Mouse (Mus musculus) limb, embryonic 11.5 days (tissue): Measurements from ENCODE around the gene Pdcd11. TPM values are rescaled to one million over a fixed set of nuclear protein-coding genes. Genes with fewer than 3 reads are reported as not detected.
"Not testable (repeated sequence)": the region's sequence is repeated elsewhere in the genome, so short reads cannot be mapped to it uniquely, and the experiment has no call there.

Source experiments
- ATAC-seq: fragments of 200-750 bp; cut with Nextera tagmentation; 2 replicates; pipeline ENCODE4 v1.8.0; 2017; ENCODE audit warnings: low read depth; ENCODE audit not compliant: insufficient number of reproducible peaks, low FRiP score, low TSS enrichment
- DNase-seq: peaks from one replicate; pipeline ENCODE4 v3.0.0-alpha.2; 2015; ENCODE audit warnings: low spot score
- H3K27ac ChIP-seq: fragments of 300-500 bp; sonication (generic); replicated peaks from 2 replicates; pipeline ENCODE4 v1.5.1; 2014; ENCODE audit warnings: low read depth, mild to moderate bottlenecking, low read length
- H3K27me3 ChIP-seq: fragments of 300-500 bp; sonication (generic); 2 replicates; pipeline ENCODE4 v1.6.1; 2014; ENCODE audit warnings: mild to moderate bottlenecking, low read length, mixed read lengths; ENCODE audit not compliant: control insufficient read depth, insufficient read depth
- H3K36me3 ChIP-seq: fragments of 300-500 bp; sonication (generic); 2 replicates; pipeline ENCODE4 v1.6.1; 2014; ENCODE audit warnings: mild to moderate bottlenecking, low read length, moderate library complexity, mixed read lengths; ENCODE audit not compliant: control insufficient read depth, insufficient read depth
- H3K4me1 ChIP-seq: fragments of 300-500 bp; sonication (generic); 2 replicates; pipeline ENCODE4 v1.6.1; 2014; ENCODE audit warnings: low read length, mixed read lengths; ENCODE audit not compliant: control insufficient read depth, insufficient read depth
- H3K4me2 ChIP-seq: fragments of 300-500 bp; sonication (generic); 2 replicates; pipeline ENCODE4 v1.6.1; 2014; ENCODE audit warnings: low read depth, mild to moderate bottlenecking, moderate library complexity; ENCODE audit not compliant: severe bottlenecking
- H3K4me3 ChIP-seq: fragments of 300-500 bp; sonication (generic); 2 replicates; pipeline ENCODE4 v1.5.1; 2014; ENCODE audit warnings: low read depth, low read length
- H3K9ac ChIP-seq: fragments of 300-500 bp; sonication (generic); 2 replicates; pipeline ENCODE4 v1.6.1; 2014; ENCODE audit warnings: mild to moderate bottlenecking, low read length
- H3K9me3 ChIP-seq: fragments of 300-500 bp; sonication (generic); 2 replicates; pipeline ENCODE4 v1.6.1; 2016; ENCODE audit warnings: low read length; ENCODE audit not compliant: control insufficient read depth
- WGBS: fragments of 180-500 bp; shearing (Covaris S2); extraction: QIAGEN DNeasy Blood & Tissue Kit; methylation state at CpG from one replicate; pipeline ENCODE4 v1.1.7; 2014; 5-methylcytosine and 5-hydroxymethylcytosine counted together
- polyA plus RNA-seq: library from polyadenylated mRNA; unstranded; fragments of >200 nt; fragmentation: Nextera tagmentation; extraction: Ambion mirVana; gene quantifications from 2 replicates; pipeline ENCODE4 v1.2.1, GENCODE M21; 2014

Pdcd11 gene
- polyA plus RNA-seq, 1 experiment from 2014 or later, result 11.0 TPM

DNA sequence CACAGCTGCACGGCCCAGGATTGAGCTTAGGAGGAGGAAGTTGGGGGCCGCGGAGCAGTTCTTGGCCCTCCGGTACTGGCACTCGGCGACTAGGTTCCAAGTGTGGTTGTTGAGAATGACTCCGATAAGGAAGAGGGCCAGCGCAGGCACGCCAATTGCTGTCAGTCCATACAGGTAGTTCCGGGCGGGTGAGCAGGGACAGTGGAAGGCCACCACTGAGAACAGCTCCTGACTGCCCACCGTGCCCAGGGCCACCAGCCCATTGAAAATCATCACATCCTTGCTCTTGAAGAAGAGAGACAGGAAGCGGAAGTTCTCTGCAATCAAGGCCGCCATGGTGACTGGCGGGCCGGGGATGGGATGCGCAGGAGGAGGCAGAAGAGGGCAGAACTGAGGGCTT lies 45.0 kb downstream of the Pdcd11 start:
- Histone ChIP-seq H3K4me1 (peaks cover 15% of the 10 kb centered on the region), H3K27me3 (0 out of 2 replicates have a peak, but pooled peaks cover 3% of the 10 kb centered on the region), H3K4me2 (no peak overlapping the region), H3K36me3 (peaks cover 8% of the 10 kb centered on the region), H3K9ac (no peak overlapping the region), H3K9me3 (no peaks in the 10 kb centered on the region), H3K4me3 (no peak overlapping the region), H3K27ac (no peak overlapping the region)
- ATAC-seq (no peak), DNase-seq (no peak)
- 91% methylated on average over 17 of the region's 17 CpGs for WGBS

DNA sequence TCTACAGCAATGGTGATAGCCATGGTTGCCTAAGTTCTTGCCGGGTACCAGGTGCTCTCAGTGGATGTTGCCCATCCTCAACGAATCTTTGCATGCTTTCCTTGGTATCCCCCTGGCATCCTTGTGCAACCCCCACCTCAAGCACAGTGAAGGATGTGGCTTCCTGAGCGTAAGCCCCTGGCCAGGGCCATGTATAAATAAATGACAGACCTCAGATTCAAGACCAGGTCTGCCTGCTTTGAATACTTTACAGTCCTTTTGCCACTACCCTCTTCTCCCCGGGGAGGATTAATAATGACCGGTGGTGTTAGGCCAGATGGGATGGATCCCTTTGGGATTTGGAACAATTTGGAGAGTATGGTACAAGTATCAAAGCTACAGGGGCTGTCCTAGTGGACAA lies 45.6 kb downstream of the Pdcd11 start:
- peaks cover 15% of the 10 kb centered on the region for H3K4me1 ChIP-seq
- ATAC-seq (no peak), DNase-seq (no peak)
- peaks cover 5% of the 10 kb centered on the region for H3K36me3 ChIP-seq
- 0 out of 2 replicates have a peak, but pooled peaks cover 3% of the 10 kb centered on the region for H3K27me3 ChIP-seq
- WGBS, result 86% methylated on average over 5 of the region's 5 CpGs
- no peaks in the 10 kb centered on the region for H3K9me3 ChIP-seq
- no peak overlapping the region for H3K9ac ChIP-seq
- no peak overlapping the region for H3K4me3 ChIP-seq
- no peak overlapping the region for H3K4me2 ChIP-seq
- H3K27ac ChIP-seq, result no peak overlapping the region

DNA sequence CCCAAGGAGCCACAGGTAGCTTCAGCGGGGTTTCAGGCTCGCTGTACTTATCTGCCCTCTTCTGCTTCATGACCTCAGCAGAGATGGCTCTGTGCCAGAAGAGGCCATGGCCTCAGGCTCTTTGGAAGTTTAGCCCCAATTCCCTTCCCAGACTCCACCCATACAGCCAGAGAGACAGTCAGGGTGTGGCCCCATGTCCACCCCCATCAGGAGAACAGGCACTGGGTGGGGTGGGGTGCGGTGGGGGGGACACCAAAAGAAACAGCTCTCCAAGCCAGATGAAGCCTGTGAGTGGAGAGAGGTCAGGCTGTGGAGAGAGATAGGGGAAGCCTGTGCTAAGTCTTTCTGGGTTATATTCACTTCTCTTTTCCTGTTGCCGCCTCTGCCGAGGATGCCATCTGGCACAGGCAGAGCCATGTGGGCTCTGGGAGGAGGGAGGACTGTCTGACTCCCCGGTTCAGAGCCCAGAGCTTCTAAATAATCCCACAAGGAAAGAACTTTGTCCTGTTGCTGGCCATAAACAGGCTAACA lies 46.5 kb downstream of the Pdcd11 start:
- peaks cover 3% of the 10 kb centered on the region for H3K36me3 ChIP-seq
- ATAC-seq, result no peak
- peak overlapping the region; percentile 28 for H3K4me3 ChIP-seq
- peak; percentile 39 for DNase-seq
- peaks cover 15% of the 10 kb centered on the region for H3K4me1 ChIP-seq
- 0 out of 2 replicates have a peak, but pooled peaks cover 3% of the 10 kb centered on the region for H3K27me3 ChIP-seq
- peak overlapping the region; percentile 46 for H3K4me2 ChIP-seq
- no peaks in the 10 kb centered on the region for H3K9me3 ChIP-seq
- H3K27ac ChIP-seq, result no peak overlapping the region
- no peak overlapping the region; the same call in 1 of the 2 replicates for H3K9ac ChIP-seq
- WGBS, result 42% methylated on average over 6 of the region's 6 CpGs

- Histone ChIP-seq H3K9ac (peak within 1 kb of the TSS; percentile 71), H3K4me2 (peak within 1 kb of the TSS; percentile 46), H3K27ac (peak within 1 kb of the TSS; percentile 30; the same call in 1 of the 2 replicates), H3K4me3 (peak within 1 kb of the TSS; percentile 28), H3K27me3 (0 out of 2 replicates have a peak, but pooled peaks cover 3% of the 10 kb centered on the region), H3K9me3 (no peaks in the 10 kb centered on the region), H3K36me3 (no peaks in the 10 kb centered on the region), H3K4me1 (peaks cover 15% of the 10 kb centered on the region)
- 2% methylated on average over 28 of the region's 28 CpGs for WGBS
- ATAC-seq (peak; percentile 74; the same call in 1 of the 2 replicates), DNase-seq (peak; percentile 60)
Observed at GRCm38 (mm10) chr19:47137771-47138421, 47.3 kb downstream of the Pdcd11 start, which contains the start of gene Calhm2. TSS of gene Calhm2 (minus strand) at chr19:47138294.

GRCm38 (mm10) chr19:47139611-47140010 lies 49.0 kb downstream of the Pdcd11 start:
- not testable (repeated sequence) for DNase-seq, H3K9ac ChIP-seq, H3K9me3 ChIP-seq, ATAC-seq, H3K4me3 ChIP-seq, H3K4me2 ChIP-seq, H3K36me3 ChIP-seq, H3K27ac ChIP-seq, H3K27me3 ChIP-seq
- peaks cover 15% of the 10 kb centered on the region for H3K4me1 ChIP-seq
- 22% methylated on average over 7 of the region's 7 CpGs for WGBS

DNA sequence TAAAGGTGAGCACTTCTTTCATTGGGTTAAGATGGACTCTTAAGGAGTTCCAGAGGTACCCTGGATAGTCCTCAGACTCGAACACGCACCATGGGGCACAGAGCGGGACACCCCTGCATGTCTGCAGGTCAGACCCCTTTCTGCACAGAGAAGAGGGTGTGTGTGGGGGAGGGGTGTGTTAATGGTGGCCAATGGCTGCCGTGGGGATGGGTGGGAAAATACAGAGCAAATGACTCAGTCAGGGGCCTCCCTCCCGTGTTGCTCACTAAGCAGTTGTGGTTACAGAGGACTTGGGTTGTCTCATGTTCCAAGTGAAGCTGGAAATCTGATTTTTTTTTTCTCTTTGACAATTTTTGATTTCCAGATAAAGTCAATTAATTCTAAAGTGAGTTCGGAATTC lies 51.9 kb downstream of the Pdcd11 start:
- DNase-seq (no peak), ATAC-seq (no peak)
- H3K4me3 ChIP-seq, result no peak overlapping the region
- no peak overlapping the region for H3K4me2 ChIP-seq
- peaks cover 10% of the 10 kb centered on the region for H3K4me1 ChIP-seq
- 76% methylated on average over 6 of the region's 6 CpGs for WGBS
- no peak overlapping the region for H3K9ac ChIP-seq
- 0 out of 2 replicates have a peak, but pooled peaks cover 3% of the 10 kb centered on the region for H3K27me3 ChIP-seq
- no peaks in the 10 kb centered on the region for H3K9me3 ChIP-seq
- H3K27ac ChIP-seq, result no peak overlapping the region
- H3K36me3 ChIP-seq, result no peaks in the 10 kb centered on the region

DNA sequence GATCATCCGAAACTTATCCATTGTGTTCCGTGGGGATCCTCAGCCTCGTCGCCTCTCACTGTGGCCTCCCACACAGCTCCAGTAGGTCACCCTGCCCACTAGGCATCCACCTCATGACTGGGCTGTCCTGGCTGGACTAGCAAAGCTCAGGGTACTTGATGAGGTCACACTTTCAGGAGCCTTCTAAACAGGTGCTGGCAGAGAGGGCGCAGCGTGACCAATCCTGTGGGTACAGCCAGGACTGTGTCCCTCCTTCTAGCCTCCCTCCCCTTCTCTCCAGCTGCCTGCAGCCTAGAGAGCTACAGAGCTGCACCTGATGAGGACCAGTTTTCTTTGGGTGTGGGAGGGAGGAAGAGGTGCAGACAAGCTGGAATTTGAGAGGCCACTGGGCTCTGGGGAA lies 53.6 kb downstream of the Pdcd11 start, which contains the start of gene Calhm1:
Calhm1 (minus strand) TSS at position 101 of the 400 bp plus-strand sequence.
- H3K27me3 ChIP-seq, result no peaks in the 10 kb centered on the region
- H3K27ac ChIP-seq, result no peak within 1 kb of the TSS
- no peak within 1 kb of the TSS for H3K4me2 ChIP-seq
- no peaks in the 10 kb centered on the region for H3K4me1 ChIP-seq
- ATAC-seq (no peak), DNase-seq (no peak)
- no peak within 1 kb of the TSS for H3K9ac ChIP-seq
- WGBS, result 96% methylated on average over 6 of the region's 6 CpGs
- H3K4me3 ChIP-seq, result no peak within 1 kb of the TSS
- no peaks in the 10 kb centered on the region for H3K9me3 ChIP-seq
- no peaks in the 10 kb centered on the region for H3K36me3 ChIP-seq

DNA sequence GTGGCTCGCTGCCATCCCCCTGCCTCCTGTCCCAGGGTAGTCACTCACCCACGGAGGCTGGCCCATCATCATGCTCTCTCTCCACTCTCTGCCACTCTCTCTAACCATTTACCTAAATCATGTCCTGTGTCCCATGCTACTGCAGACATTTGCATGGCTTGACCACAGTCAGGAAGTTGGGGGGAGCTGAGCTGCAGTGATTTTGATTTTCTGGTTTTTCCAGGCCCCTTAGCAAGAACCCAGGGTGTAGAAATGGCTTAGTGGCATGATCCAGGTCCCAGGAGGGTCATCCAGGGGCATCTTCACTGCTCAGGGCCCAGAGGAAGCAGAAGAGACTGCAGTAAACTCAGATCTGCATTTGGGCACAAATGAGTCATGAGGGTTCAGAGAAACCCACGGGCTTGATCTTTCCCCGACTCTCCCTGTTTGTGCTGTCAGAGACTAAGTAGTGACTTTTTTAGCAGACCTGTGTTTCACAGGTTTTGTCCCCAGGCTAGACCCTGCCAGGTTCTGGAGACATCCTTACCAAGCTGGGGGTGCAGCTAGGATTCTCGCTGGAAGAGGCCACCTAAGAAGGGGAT lies 57.8 kb downstream of the Pdcd11 start:
- H3K27me3 ChIP-seq, result no peaks in the 10 kb centered on the region
- no peak overlapping the region for H3K4me2 ChIP-seq
- no peaks in the 10 kb centered on the region for H3K36me3 ChIP-seq
- no peak for ATAC-seq
- H3K4me3 ChIP-seq, result no peak overlapping the region
- 84% methylated on average over 5 of the region's 5 CpGs for WGBS
- H3K9ac ChIP-seq, result no peak overlapping the region
- H3K4me1 ChIP-seq, result 0 out of 2 replicates have a peak, but pooled peaks cover 6% of the 10 kb centered on the region
- H3K9me3 ChIP-seq, result no peaks in the 10 kb centered on the region
- DNase-seq, result no peak
- H3K27ac ChIP-seq, result no peak overlapping the region
